Mouse (Mus musculus) small intestine, adult 2 months (tissue): Measurements from ENCODE around the gene Adam19. TPM values are rescaled to one million over a fixed set of nuclear protein-coding genes. Genes with fewer than 3 reads are reported as not detected.
A peak's percentile ranks its signal among the peaks of the same experiment; 100 is the strongest.
"Not testable (repeated sequence)": the region's sequence is repeated elsewhere in the genome, so short reads cannot be mapped to it uniquely, and the experiment has no call there.

ENCODE experiments used
- H3K27ac ChIP-seq: fragments of 200-500 bp; 2 replicates; pipeline ENCODE4 v1.5.1; 2012; ENCODE audit warnings: low read depth, low read length, control low read depth, inconsistent platforms; ENCODE audit not compliant: insufficient read depth
- H3K27me3 ChIP-seq: fragments of 200-500 bp; 2 replicates; pipeline ENCODE4 v1.6.1; 2012; ENCODE audit warnings: mild to moderate bottlenecking, moderate library complexity, low read length, inconsistent platforms; ENCODE audit not compliant: control insufficient read depth, insufficient read depth
- H3K36me3 ChIP-seq: fragments of 200-500 bp; 2 replicates; pipeline ENCODE4 v1.6.1; 2012; ENCODE audit warnings: mild to moderate bottlenecking, low read length, control low read depth, inconsistent platforms; ENCODE audit not compliant: control insufficient read depth, insufficient read depth
- H3K4me1 ChIP-seq: fragments of 200-500 bp; 2 replicates; pipeline ENCODE4 v1.6.1; 2012; ENCODE audit warnings: low read length, inconsistent platforms, mixed read lengths; ENCODE audit not compliant: control insufficient read depth, insufficient read depth, insufficient read length
- H3K4me3 ChIP-seq: fragments of 200-500 bp; 2 replicates; pipeline ENCODE4 v1.5.1; 2012; ENCODE audit warnings: low read depth, mild to moderate bottlenecking, control low read depth, inconsistent platforms, low read length, moderate library complexity
- CTCF ChIP-seq: fragments of 200-500 bp; IDR thresholded peaks from 2 replicates; pipeline ENCODE4 v1.5.1; 2012; ENCODE audit warnings: low read depth, mild to moderate bottlenecking, control low read depth, inconsistent platforms, low read length, moderate library complexity, mixed read lengths; ENCODE audit not compliant: insufficient replicate concordance, insufficient read length; ENCODE audit errors: extremely low read depth
- POLR2A ChIP-seq: fragments of 200-500 bp; IDR thresholded peaks from 2 replicates; pipeline ENCODE4 v1.6.1; 2012; ENCODE audit warnings: low read depth, mild to moderate bottlenecking, control low read depth, inconsistent platforms, low read length, moderate library complexity
- WGBS: fragments of 180-500 bp; shearing (Covaris S2); methylation state at CpG from one replicate; pipeline ENCODE4 v1.1.7; 2018; 5-methylcytosine and 5-hydroxymethylcytosine counted together
- polyA plus RNA-seq: library from polyadenylated mRNA; depleted of rRNA; stranded (reverse); fragments of >200 nt; gene quantifications from 2 replicates; pipeline ENCODE4 v1.2.3, GENCODE M21; 2012

Gene Adam19
- polyA plus RNA-seq, 1 experiment, result 6.8 TPM

DNA sequence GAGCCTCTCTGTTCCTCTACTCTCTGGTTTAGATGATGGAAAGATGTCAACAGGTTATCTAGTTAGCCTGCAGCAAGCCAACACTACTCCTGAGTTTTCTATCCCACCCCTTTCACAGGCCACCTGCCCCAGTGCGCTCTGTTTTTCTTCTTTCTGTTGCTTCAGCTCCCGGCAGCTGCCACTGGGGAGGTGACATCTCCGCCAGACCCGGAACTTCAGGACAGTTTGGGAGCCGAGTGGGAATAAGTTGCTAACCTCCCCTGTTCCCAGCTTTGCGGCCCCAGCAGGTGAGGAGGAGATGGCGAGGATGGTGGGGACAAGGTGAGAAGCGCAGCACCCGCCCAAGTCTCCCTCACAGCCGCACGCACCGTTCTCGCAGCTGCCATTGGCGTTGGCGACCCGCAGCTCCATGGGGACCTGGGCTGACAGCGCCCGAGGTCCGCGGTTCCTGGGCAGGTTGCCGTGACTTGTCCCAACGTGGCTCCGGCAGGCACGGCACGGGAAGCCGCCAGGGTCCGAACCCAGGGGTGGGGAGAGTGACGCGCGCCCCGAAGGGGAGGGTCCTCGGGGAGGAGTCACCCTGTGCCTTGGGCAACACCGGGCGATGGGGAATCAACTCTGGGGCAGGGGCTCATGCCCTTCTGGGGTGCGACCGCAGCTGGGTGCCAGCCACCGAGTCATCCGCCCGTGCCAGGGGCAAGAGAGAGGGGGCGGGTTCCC lies 110.2 kb downstream of the Adam19 start, which contains the start of gene Nipal4:
Gene Nipal4 (minus strand): TSS at position 643 of the 720 bp plus-strand sequence.
- 2% methylated on average over 40 of the region's 40 CpGs for WGBS
- H3K27me3 ChIP-seq, result peaks cover 7% of the 10 kb centered on the region; the same call in 1 of the 2 replicates

DNA sequence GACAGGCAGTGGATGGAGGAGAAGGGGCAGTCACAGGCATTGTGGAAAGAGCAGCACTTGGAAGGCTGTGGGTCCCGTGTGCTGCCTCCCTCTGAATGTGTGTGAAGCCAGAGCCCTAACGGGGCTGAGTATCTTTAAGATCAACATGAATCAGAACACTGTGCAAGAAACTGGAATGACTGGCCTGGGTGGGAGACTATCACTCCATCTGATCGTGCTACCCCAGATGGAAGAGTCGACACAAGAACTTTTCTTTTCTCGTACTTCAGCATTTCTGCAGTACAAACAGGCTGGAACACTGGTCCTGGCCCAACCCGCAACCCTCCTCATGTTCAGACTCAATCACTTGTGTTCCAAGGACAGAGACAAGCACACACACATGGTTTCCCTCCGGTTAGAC lies 112.7 kb downstream of the Adam19 start:
- TF ChIP-seq CTCF (no peak), POLR2A (no peak)
- H3K36me3 ChIP-seq, result no peaks in the 10 kb centered on the region
- no peak overlapping the region for H3K4me3 ChIP-seq
- WGBS, result 83% methylated on average over 7 of the region's 7 CpGs
- H3K27me3 ChIP-seq, result peaks cover 7% of the 10 kb centered on the region; the same call in 1 of the 2 replicates
- no peak overlapping the region for H3K27ac ChIP-seq
- no peaks in the 10 kb centered on the region for H3K4me1 ChIP-seq

More for the DNA sequence above, 110.2 kb downstream of the Adam19 start, which contains the start of gene Nipal4:
- no peaks in the 10 kb centered on the region for H3K36me3 ChIP-seq
- H3K4me3 ChIP-seq, result peak within 1 kb of the TSS; percentile 60
- no peak for TF ChIP-seq POLR2A
- TF ChIP-seq CTCF, result no peak
- H3K4me1 ChIP-seq, result no peaks in the 10 kb centered on the region
- H3K27ac ChIP-seq, result 0 out of 2 replicates have a peak within 1 kb of the TSS, but pooled peaks have one; percentile 2

DNA sequence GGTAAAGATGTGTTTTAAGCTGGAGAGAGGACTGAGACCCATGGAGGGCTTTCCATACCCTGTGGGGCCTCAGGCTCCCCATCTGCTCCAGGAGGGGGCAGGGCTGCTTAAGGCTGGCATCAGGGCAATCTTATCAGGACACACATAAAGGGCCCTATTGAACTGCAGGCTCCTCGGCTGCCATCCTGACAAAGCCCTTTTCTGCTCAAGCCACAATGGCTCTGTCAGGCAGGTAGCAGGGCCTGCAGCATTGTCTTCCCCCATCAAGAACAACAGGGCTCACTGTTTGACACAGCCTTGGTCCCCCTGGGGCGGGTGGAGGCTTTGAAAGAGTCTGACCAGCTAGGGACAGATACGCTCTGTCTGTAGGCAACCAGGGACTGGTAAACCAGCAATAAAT lies 114.1 kb downstream of the Adam19 start:
- Histone ChIP-seq H3K36me3 (no peaks in the 10 kb centered on the region), H3K27me3 (peaks cover 7% of the 10 kb centered on the region; the same call in 1 of the 2 replicates), H3K4me3 (no peak overlapping the region), H3K27ac (no peak overlapping the region), H3K4me1 (no peaks in the 10 kb centered on the region)
- TF ChIP-seq POLR2A (no peak), CTCF (no peak)
- WGBS, result 59% methylated on average over 3 of the region's 3 CpGs

DNA sequence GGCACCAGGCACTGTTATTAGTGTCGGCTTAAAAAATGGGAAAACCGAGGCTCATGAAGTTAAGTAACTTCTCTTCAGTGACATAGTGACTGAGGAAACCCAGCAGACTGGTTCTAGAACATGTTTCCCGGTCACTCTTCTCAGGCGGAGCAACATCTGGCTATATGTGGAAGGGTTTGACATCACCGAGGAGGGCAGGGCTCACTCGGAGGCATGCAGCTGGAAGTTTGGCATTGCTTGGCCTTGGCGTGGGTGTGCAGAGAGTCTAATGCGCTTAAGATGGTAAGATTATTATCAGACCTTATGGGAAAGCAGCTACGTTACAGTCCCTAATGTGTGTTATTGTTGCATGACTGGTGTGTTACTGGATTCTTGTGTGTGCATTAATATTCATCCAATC lies 116.3 kb downstream of the Adam19 start:
- no peak for TF ChIP-seq CTCF
- Histone ChIP-seq H3K36me3 (no peaks in the 10 kb centered on the region), H3K27me3 (no peaks in the 10 kb centered on the region), H3K4me3 (no peak overlapping the region), H3K27ac (no peak overlapping the region), H3K4me1 (no peaks in the 10 kb centered on the region)
- WGBS, result 89% methylated on average over 9 of the region's 9 CpGs

DNA sequence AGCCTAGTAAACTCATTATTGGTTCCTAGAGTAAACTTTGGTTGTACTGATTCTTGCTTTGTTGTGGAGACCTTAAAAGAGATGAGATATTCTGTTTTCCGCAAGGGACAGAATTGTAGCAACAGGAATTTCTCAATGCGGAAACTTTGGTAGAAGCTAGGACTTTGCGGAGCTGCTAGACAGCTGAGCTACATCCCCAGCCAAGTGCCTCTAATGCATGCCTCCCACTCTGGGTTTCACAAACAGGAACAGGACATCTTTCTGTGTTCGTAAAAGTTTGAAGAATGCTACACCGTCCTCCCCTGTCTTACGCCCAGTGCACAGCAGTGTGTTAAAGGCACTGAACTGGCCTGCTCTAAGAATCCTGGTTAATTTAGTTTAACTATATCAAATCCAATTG lies 120.4 kb downstream of the Adam19 start:
- Histone ChIP-seq H3K36me3 (no peaks in the 10 kb centered on the region), H3K4me3 (no peak overlapping the region), H3K4me1 (no peaks in the 10 kb centered on the region), H3K27ac (no peak overlapping the region), H3K27me3 (no peaks in the 10 kb centered on the region)
- 85% methylated on average over 6 of the region's 6 CpGs for WGBS
- TF ChIP-seq CTCF (no peak), POLR2A (no peak)

DNA sequence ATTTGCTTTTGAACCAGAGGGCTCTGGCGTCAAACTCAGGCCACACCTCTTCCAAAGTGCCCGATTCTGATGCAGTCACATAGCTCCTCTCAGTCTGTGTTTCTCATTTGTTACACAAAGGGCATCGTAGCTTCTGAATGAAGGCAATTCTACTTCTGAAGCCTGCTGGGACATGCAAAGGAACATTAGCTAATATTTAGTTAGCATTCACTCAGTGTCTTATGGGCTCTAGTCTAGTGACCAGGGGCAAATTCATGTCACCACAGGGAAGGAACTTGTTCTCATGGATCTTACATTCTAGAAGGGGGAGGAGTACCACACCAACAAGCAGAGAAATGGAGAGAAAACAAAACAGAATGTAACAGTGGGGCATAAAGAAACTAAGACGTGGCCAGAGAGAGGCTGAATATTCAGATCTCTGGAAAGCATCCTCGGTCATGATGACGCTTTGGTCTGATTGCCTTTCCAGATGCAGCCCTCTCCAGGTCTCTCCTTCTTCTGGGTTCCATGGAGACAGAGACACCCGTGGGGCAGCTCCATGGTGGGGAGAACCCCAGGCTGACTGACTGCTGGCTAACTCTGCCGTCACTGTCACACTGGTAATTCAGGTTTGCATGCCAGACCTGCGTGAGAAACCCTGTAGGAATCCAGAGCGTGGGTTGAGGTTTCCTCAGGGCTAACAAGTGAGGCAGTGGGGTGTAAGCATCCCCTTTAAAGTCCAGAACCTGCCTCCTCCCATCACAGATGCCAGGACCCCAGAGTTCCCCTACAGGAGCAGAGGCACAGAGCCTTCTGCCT lies 121.7 kb downstream of the Adam19 start:
- no peaks in the 10 kb centered on the region for H3K27me3 ChIP-seq
- no peaks in the 10 kb centered on the region for H3K36me3 ChIP-seq
- H3K4me3 ChIP-seq, result no peak overlapping the region
- no peak overlapping the region for H3K27ac ChIP-seq
- TF ChIP-seq CTCF (no peak), POLR2A (no peak)
- no peaks in the 10 kb centered on the region for H3K4me1 ChIP-seq
- WGBS, result 70% methylated on average over 10 of the region's 10 CpGs

DNA sequence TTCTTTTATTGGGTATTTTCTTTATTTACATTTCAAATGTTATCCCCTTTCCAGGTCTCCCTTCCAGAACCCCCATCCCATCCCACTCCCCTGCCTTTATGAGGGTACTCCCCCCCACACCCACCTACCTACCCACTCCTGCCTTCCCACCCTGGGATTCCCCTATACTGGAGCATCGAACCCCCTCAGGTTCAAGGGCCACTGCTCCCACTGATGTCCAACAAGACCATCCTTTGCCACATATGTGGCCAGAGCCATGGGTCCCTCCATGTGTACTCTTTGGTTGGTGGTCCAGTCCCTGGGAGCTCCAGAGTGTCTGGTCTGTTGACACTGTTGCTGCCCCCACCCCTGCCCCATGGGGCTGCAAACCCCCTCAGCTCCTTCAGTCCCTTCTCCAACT lies 126.2 kb downstream of the Adam19 start:
- not testable (repeated sequence) for H3K27ac ChIP-seq, H3K27me3 ChIP-seq, H3K4me1 ChIP-seq, H3K36me3 ChIP-seq, H3K4me3 ChIP-seq
- WGBS, result 90% methylated on average over 1 of the region's 1 CpGs
